Mouse (Mus musculus): ENCODE measurements at regions not wholly inside any gene's neighbourhood (a gene's known extent, or its start where the extent isn't known, plus 50 kb on each side); places are given as distances from the start of the nearest gene placed in this dataset.
"Not testable (repeated sequence)": the region's sequence is repeated elsewhere in the genome, so short reads cannot be mapped to it uniquely, and the experiment has no call there.

- DNase-seq, result no peak
- intact Hi-C loops (cut with DNase I), result loop anchor here (5.0 kb wide), 1 partner anchor 49 kb away; no protein-coding TSS in a partner anchor
Observed at GRCm38 (mm10) chr6:31126131-31126871, 167.4 kb upstream of the Klf14 start.

GRCm38 (mm10) chr6:31129170-31129569 is 170.3 kb upstream of the Klf14 start:
- no peak for DNase-seq
- intact Hi-C loops (cut with DNase I), result loop anchor here (5.0 kb wide), 1 partner anchor 52 kb away; no protein-coding TSS in a partner anchor

- DNase-seq, result no peak
- intact Hi-C loops (cut with DNase I), result loop anchor here (5.0 kb wide), 1 partner anchor 53 kb away; no protein-coding TSS in a partner anchor
Observed at GRCm38 (mm10) chr6:31129987-31130386, 171.1 kb upstream of the Klf14 start.

- DNase-seq, result no peak
- intact Hi-C loops (cut with DNase I), result no loop called here
Observed at GRCm38 (mm10) chr6:31130522-31130921, 171.6 kb upstream of the Klf14 start.

GRCm38 (mm10) chr6:31131716-31132115 is 172.8 kb upstream of the Klf14 start:
- intact Hi-C loops (cut with DNase I), result no loop called here
- no peak for DNase-seq

- intact Hi-C loops (cut with DNase I), result no loop called here
- DNase-seq, result no peak
Observed at GRCm38 (mm10) chr6:31132396-31133190, 173.7 kb upstream of the Klf14 start.

- intact Hi-C loops (cut with DNase I), result no loop called here
- DNase-seq, result no peak
Observed at GRCm38 (mm10) chr6:31133896-31134735, 175.2 kb upstream of the Klf14 start.

GRCm38 (mm10) chr6:31134736-31135077 is 175.8 kb upstream of the Klf14 start:
- DNase-seq, result no peak
- intact Hi-C loops (cut with DNase I), result no loop called here

- DNase-seq, result no peak
- intact Hi-C loops (cut with DNase I), result no loop called here
Observed at GRCm38 (mm10) chr6:31135580-31135979, 176.7 kb upstream of the Klf14 start.

- DNase-seq, result peak in 1 of 2 experiments; percentile 62
- intact Hi-C loops (cut with DNase I), result no loop called here
Observed at GRCm38 (mm10) chr6:31136895-31137294, 178.0 kb upstream of the Klf14 start.

- intact Hi-C loops (cut with DNase I), result no loop called here
- peak in 1 of 2 experiments; percentile 44 for DNase-seq
Observed at GRCm38 (mm10) chr6:31137351-31137750, 178.5 kb upstream of the Klf14 start.

- intact Hi-C loops (cut with DNase I), result no loop called here
- DNase-seq, result no peak
Observed at GRCm38 (mm10) chr6:31140000-31140399, 181.1 kb upstream of the Klf14 start.

- intact Hi-C loops (cut with DNase I), result no loop called here
Observed at GRCm38 (mm10) chr6:31140593-31140992, 181.7 kb upstream of the Klf14 start.

GRCm38 (mm10) chr6:31141486-31141885 is 182.6 kb upstream of the Klf14 start:
- DNase-seq, result no peak
- intact Hi-C loops (cut with DNase I), result no loop called here

More at GRCm38 (mm10) chr6:31140593-31140992, 181.7 kb upstream of the Klf14 start:
- no peak for DNase-seq

GRCm38 (mm10) chr6:31142479-31143007 is 183.7 kb upstream of the Klf14 start:
- intact Hi-C loops (cut with DNase I); DNase-seq: not testable (repeated sequence)

GRCm38 (mm10) chr6:31145687-31146086 is 186.8 kb upstream of the Klf14 start:
- intact Hi-C loops (cut with DNase I), result no loop called here

GRCm38 (mm10) chr6:31146779-31147178 is 187.9 kb upstream of the Klf14 start:
- DNase-seq, result no peak
- intact Hi-C loops (cut with DNase I), result no loop called here

More at GRCm38 (mm10) chr6:31145687-31146086, 186.8 kb upstream of the Klf14 start:
- no peak for DNase-seq

GRCm38 (mm10) chr6:31147682-31148081 is 188.8 kb upstream of the Klf14 start:
- intact Hi-C loops (cut with DNase I), result no loop called here
- no peak for DNase-seq

GRCm38 (mm10) chr6:31148311-31148856 is 189.5 kb upstream of the Klf14 start:
- intact Hi-C loops (cut with DNase I), result no loop called here

GRCm38 (mm10) chr6:31149164-31149563 is 190.3 kb upstream of the Klf14 start:
- DNase-seq, result no peak
- intact Hi-C loops (cut with DNase I), result no loop called here

More at GRCm38 (mm10) chr6:31148311-31148856, 189.5 kb upstream of the Klf14 start:
- peak in 1 of 2 experiments; percentile 67 for DNase-seq

Data from heart, postnatal 36 days (tissue).